In the genomic region with DNA sequence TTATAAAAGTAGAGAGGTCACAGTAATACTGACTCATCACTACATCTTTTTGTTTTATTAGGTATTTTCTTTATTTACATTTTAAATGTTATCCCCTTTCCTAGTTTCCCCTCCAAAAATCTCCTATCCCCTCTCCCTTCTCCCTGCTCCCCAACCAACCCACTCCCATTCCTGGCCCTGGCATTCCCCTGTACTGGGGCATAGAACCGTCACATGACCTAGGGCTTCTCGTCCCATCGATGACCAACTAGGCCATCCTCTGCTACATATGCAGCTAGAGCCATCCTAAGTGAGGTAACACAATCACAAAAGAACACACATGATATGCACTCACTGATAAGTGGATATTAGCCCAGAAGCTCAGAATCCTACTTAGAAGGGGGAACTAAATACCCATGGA, we compare ENCODE assay signal across 21 mouse cellular contexts. TPM values are rescaled to one million over a fixed set of nuclear protein-coding genes. Genes with fewer than 3 reads are reported as not detected.
"Had no signal": no experiment of that assay in that cellular context is flagged by ENCODE, and none has a peak within 500 bp of the region (broad histone marks: within the 10 kb centered on the region; RNA-seq: fewer than 3 reads in every experiment).

No protein-coding gene starts in this region.

RNA-seq across cellular contexts. Expression of a gene that starts 14.2 kb away (rescaled TPM):
- total RNA-seq: heart, postnatal 10 days; heart, postnatal 14 days; heart, postnatal 25 days; heart, postnatal 36 days; heart, postnatal 4 days; hematopoietic stem cell, adult 5-6 weeks; hindbrain, postnatal 0 days; layer of hippocampus, adult 18-20 months; layer of hippocampus, adult 2 months; layer of hippocampus, adult 8-10 months; layer of hippocampus, postnatal 10 days; layer of hippocampus, postnatal 14 days; layer of hippocampus, postnatal 36 days had no signal
- polyA plus RNA-seq: hindbrain, embryonic 14.5 days; hindbrain, postnatal 0 days; inflammation-experienced regulatory T-cells, adult 6 months; intestine, embryonic 14.5 days; intestine, embryonic 15.5 days; intestine, postnatal 0 days; kidney, embryonic 14.5 days; kidney, postnatal 0 days; large intestine, adult 2 months had no signal
